Mouse (Mus musculus): ENCODE results near the gene Bhlhb9.
"Not testable (repeated sequence)": the region's sequence is repeated elsewhere in the genome, so short reads cannot be mapped to it uniquely, and the experiment has no call there.

GRCm38 (mm10) chrX:135796305-135797211 lies 836 bp upstream of the Bhlhb9 start:
- TF ChIP-seq POLR2A (IDR thresholded peaks at IDR 0.05; ENCODE audit: borderline replicate concordance, control insufficient read depth, low read depth, low read length); CTCF (IDR thresholded peaks at IDR 0.05; ENCODE audit: control insufficient read depth, insufficient read depth, low read length): not testable (repeated sequence)
